ENCODE assay signal across 9 mouse cellular contexts in the genomic region with DNA sequence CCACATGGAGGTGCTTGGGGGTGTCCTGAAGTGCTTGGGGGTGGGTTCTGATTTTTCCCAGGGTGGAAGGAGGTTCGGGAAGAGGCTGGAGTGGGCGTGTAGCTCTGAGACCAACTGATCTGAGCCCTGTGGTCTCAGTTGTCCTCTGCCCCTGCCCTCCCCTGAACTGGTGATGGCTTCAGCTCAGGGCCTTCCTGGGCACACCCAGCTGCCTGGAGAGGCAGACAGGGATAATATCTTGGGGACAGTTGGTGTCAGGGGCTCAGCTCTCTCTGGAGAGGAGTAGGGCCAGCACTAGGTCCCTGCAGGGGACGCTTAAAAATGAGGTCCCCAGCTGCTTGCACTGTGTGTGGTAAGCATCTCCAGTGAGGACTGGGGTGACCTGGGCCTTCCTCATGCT. TPM values are rescaled to one million over a fixed set of nuclear protein-coding genes. Genes with fewer than 3 reads are reported as not detected.
DNase-seq lines count a peak whose midpoint lies in the region; ATAC-seq and TF ChIP-seq lines count a peak whose summit lies in the region.
"Had no signal": no experiment of that assay in that cellular context is flagged by ENCODE, and none has a peak within 500 bp of the region (broad histone marks: within the 10 kb centered on the region; RNA-seq: fewer than 3 reads in every experiment).

No protein-coding gene starts in this region.

- peak overlapping the region; percentile 66 for H3K27ac ChIP-seq in left cerebral cortex, adult 2 months
- no peak overlapping the region; the same call in 1 of the 2 replicates for H3K27ac ChIP-seq in embryonic facial prominence, embryonic 15.5 days (replicated peaks)
- no peak overlapping the region for H3K27ac ChIP-seq in intestine, embryonic 15.5 days
- H3K27ac ChIP-seq in neural tube, embryonic 12.5 days = no peak overlapping the region; the same call in 1 of the 2 replicates
- H3K27ac ChIP-seq in kidney, adult 2 months (ENCODE audit: insufficient read depth, low read depth, low read length) = no peak overlapping the region

- H3K9ac ChIP-seq in embryonic facial prominence, embryonic 15.5 days = peak overlapping the region; percentile 9; the same call in 1 of the 2 replicates
- H3K9ac ChIP-seq in intestine, embryonic 15.5 days = no peak overlapping the region
- peak overlapping the region; percentile 45 for H3K9ac ChIP-seq in neural tube, embryonic 12.5 days

- no peaks in the 10 kb centered on the region for H3K9me3 ChIP-seq in embryonic facial prominence, embryonic 15.5 days (replicated peaks)
- H3K9me3 ChIP-seq in intestine, embryonic 15.5 days = no peaks in the 10 kb centered on the region
- no peaks in the 10 kb centered on the region for H3K9me3 ChIP-seq in neural tube, embryonic 12.5 days

- intact Hi-C loops in left cerebral cortex, adult 2 months (cut with DNase I) = no loop called here

- TF ChIP-seq CTCF in left cerebral cortex, adult 2 months (IDR thresholded peaks at IDR 0.05) = no peak
- no peak for TF ChIP-seq CTCF in kidney, adult 2 months (conservative IDR thresholded peaks at IDR 0.05; ENCODE audit: insufficient read depth, insufficient read length, low read depth, low read length)

- H3K27me3 ChIP-seq in embryonic facial prominence, embryonic 15.5 days = no peaks in the 10 kb centered on the region
- H3K27me3 ChIP-seq in intestine, embryonic 15.5 days (replicated peaks) = no peaks in the 10 kb centered on the region
- H3K27me3 ChIP-seq in neural tube, embryonic 12.5 days (replicated peaks) = no peaks in the 10 kb centered on the region
- no peaks in the 10 kb centered on the region for H3K27me3 ChIP-seq in kidney, adult 2 months (replicated peaks; ENCODE audit: control insufficient read depth, insufficient read depth, low read length)

- 44% methylated on average over 3 of the region's 3 CpGs for WGBS in embryonic facial prominence, embryonic 15.5 days
- 68% methylated on average over 3 of the region's 3 CpGs for WGBS in intestine, embryonic 15.5 days
- 70% methylated on average over 3 of the region's 3 CpGs for WGBS in neural tube, embryonic 12.5 days
- WGBS in kidney, adult 2 months = 70% methylated on average over 3 of the region's 3 CpGs

- H3K4me2 ChIP-seq in embryonic facial prominence, embryonic 15.5 days (replicated peaks) = no peak overlapping the region
- no peak overlapping the region for H3K4me2 ChIP-seq in intestine, embryonic 15.5 days (replicated peaks)
- H3K4me2 ChIP-seq in neural tube, embryonic 12.5 days (replicated peaks) = peak overlapping the region; percentile 24

- peaks cover 38% of the 10 kb centered on the region for H3K4me1 ChIP-seq in embryonic facial prominence, embryonic 15.5 days
- peaks cover 40% of the 10 kb centered on the region for H3K4me1 ChIP-seq in intestine, embryonic 15.5 days (replicated peaks)
- H3K4me1 ChIP-seq in neural tube, embryonic 12.5 days = peaks cover 41% of the 10 kb centered on the region
- H3K4me1 ChIP-seq in kidney, adult 2 months (ENCODE audit: control insufficient read depth, insufficient read depth, low read length) = peaks cover 7% of the 10 kb centered on the region

- ATAC-seq in embryonic facial prominence, embryonic 15.5 days (ENCODE audit: insufficient number of reproducible peaks, low FRiP score, low TSS enrichment, low read depth) = no peak
- peak; percentile 7; the same call in 1 of the 2 replicates for ATAC-seq in intestine, embryonic 15.5 days
- ATAC-seq in neural tube, embryonic 12.5 days (ENCODE audit: low FRiP score, low read depth) = no peak

- no peak for TF ChIP-seq POLR2A in kidney, adult 2 months (IDR thresholded peaks at IDR 0.05; ENCODE audit: low read depth, low read length)

- no peak overlapping the region for H3K4me3 ChIP-seq in left cerebral cortex, adult 2 months
- no peak overlapping the region for H3K4me3 ChIP-seq in embryonic facial prominence, embryonic 15.5 days (replicated peaks)
- H3K4me3 ChIP-seq in intestine, embryonic 15.5 days (replicated peaks) = no peak overlapping the region
- H3K4me3 ChIP-seq in neural tube, embryonic 12.5 days = no peak overlapping the region
- no peak overlapping the region for H3K4me3 ChIP-seq in kidney, adult 2 months (ENCODE audit: insufficient read depth, low read depth, low read length)

- H3K36me3 ChIP-seq in embryonic facial prominence, embryonic 15.5 days = peaks cover 23% of the 10 kb centered on the region
- peaks cover 12% of the 10 kb centered on the region; the same call in 1 of the 2 replicates for H3K36me3 ChIP-seq in intestine, embryonic 15.5 days
- peaks cover 25% of the 10 kb centered on the region for H3K36me3 ChIP-seq in neural tube, embryonic 12.5 days
- H3K36me3 ChIP-seq in kidney, adult 2 months (ENCODE audit: control insufficient read depth, insufficient read depth, low read length) = no peaks in the 10 kb centered on the region

- no peak for DNase-seq in left cerebral cortex, adult 2 months (ENCODE audit: extremely low spot score in 1 of 2, low spot score in 2 of 2)
- DNase-seq in left cerebral cortex, adult 11 months (ENCODE audit: low spot score) = no peak
- DNase-seq in ovary, postnatal 14 days (ENCODE audit: low spot score) = no peak
- DNase-seq in kidney, adult 2 months = no peak
- DNase-seq in layer of hippocampus, postnatal 25 days (ENCODE audit: extremely low spot score in 1 of 2, low spot score in 1 of 2) = no peak
- DNase-seq: gastrocnemius, postnatal 36 days had no signal

RNA-seq across cellular contexts. Expression of gene Sppl2b, which starts 2.8 kb away (rescaled TPM):
- 10 to 100 TPM; 55.6 to 62.5 TPM for total RNA-seq in left cerebral cortex, adult 2 months (2021)
- 51.3 and 60.7 TPM in 2 replicates for polyA plus RNA-seq in embryonic facial prominence, embryonic 15.5 days (2015; fragmentation: Nextera tagmentation; extraction: Ambion mirVana)
- 34.8 and 37.8 TPM in 2 replicates for polyA plus RNA-seq in intestine, embryonic 15.5 days (2015; fragmentation: Nextera tagmentation; extraction: Ambion mirVana)
- polyA plus RNA-seq in neural tube, embryonic 12.5 days (2016; fragmentation: Nextera tagmentation; extraction: Ambion mirVana) = 51.2 and 51.3 TPM in 2 replicates
- polyA plus RNA-seq in kidney, adult 2 months (2012; rRNA removed) = 58.2 and 88.0 TPM in 2 replicates
- 10 to 100 TPM; 61.5 to 65.7 TPM for total RNA-seq in layer of hippocampus, postnatal 25 days (2021)

RNA-seq across cellular contexts. Expression of gene Lsm7, which starts 2.8 kb away (rescaled TPM):
- total RNA-seq in left cerebral cortex, adult 2 months (2021) = 10 to 100 TPM; 40.0 to 43.2 TPM
- 252 and 265 TPM in 2 replicates for polyA plus RNA-seq in embryonic facial prominence, embryonic 15.5 days (2015; fragmentation: Nextera tagmentation; extraction: Ambion mirVana)
- polyA plus RNA-seq in intestine, embryonic 15.5 days (2015; fragmentation: Nextera tagmentation; extraction: Ambion mirVana) = 270 and 286 TPM in 2 replicates
- polyA plus RNA-seq in neural tube, embryonic 12.5 days (2016; fragmentation: Nextera tagmentation; extraction: Ambion mirVana) = 265 and 274 TPM in 2 replicates
- 79.0 and 98.1 TPM in 2 replicates for polyA plus RNA-seq in kidney, adult 2 months (2012; rRNA removed)
- 10 to 100 TPM; 41.5 to 43.8 TPM for total RNA-seq in layer of hippocampus, postnatal 25 days (2021)

RNA-seq across cellular contexts. Expression of gene Tmprss9, which starts 13.8 kb away (rescaled TPM):
- total RNA-seq in left cerebral cortex, adult 2 months (2021) = under 1 TPM; 0.18 to 0.19 TPM
- polyA plus RNA-seq in embryonic facial prominence, embryonic 15.5 days (2015; fragmentation: Nextera tagmentation; extraction: Ambion mirVana) = 0.04 and 0.05 TPM in 2 replicates
- 0.05 TPM in 1 of 2 replicates, not detected in the other for polyA plus RNA-seq in intestine, embryonic 15.5 days (2015; fragmentation: Nextera tagmentation; extraction: Ambion mirVana)
- polyA plus RNA-seq in neural tube, embryonic 12.5 days (2016; fragmentation: Nextera tagmentation; extraction: Ambion mirVana) = 0.06 and 0.10 TPM in 2 replicates
- polyA plus RNA-seq in kidney, adult 2 months (2012; rRNA removed) = 0.33 and 0.52 TPM in 2 replicates
- under 1 TPM; 0.40 to 0.62 TPM for total RNA-seq in layer of hippocampus, postnatal 25 days (2021)
- total RNA-seq: gastrocnemius, postnatal 36 days had no signal

RNA-seq across cellular contexts. Expression of gene Lingo3, which starts 14.0 kb away (rescaled TPM):
- total RNA-seq in left cerebral cortex, adult 2 months (2021) = 10 to 100 TPM; 38.3 to 42.8 TPM
- 2.2 and 2.5 TPM in 2 replicates for polyA plus RNA-seq in embryonic facial prominence, embryonic 15.5 days (2015; fragmentation: Nextera tagmentation; extraction: Ambion mirVana)
- 0.05 and 0.09 TPM in 2 replicates for polyA plus RNA-seq in intestine, embryonic 15.5 days (2015; fragmentation: Nextera tagmentation; extraction: Ambion mirVana)
- 0.65 and 1.3 TPM in 2 replicates for polyA plus RNA-seq in neural tube, embryonic 12.5 days (2016; fragmentation: Nextera tagmentation; extraction: Ambion mirVana)
- polyA plus RNA-seq in kidney, adult 2 months (2012; rRNA removed) = 0.03 and 0.09 TPM in 2 replicates
- 10 to 100 TPM; 38.3 to 39.9 TPM for total RNA-seq in layer of hippocampus, postnatal 25 days (2021)

RNA-seq across cellular contexts. Expression of gene Oaz1, which starts 31.4 kb away (rescaled TPM):
- 100 to 1,000 TPM; 476 to 536 TPM for total RNA-seq in left cerebral cortex, adult 2 months (2021)
- 1,751 and 1,885 TPM in 2 replicates for polyA plus RNA-seq in embryonic facial prominence, embryonic 15.5 days (2015; fragmentation: Nextera tagmentation; extraction: Ambion mirVana)
- 1,393 and 1,601 TPM in 2 replicates for polyA plus RNA-seq in intestine, embryonic 15.5 days (2015; fragmentation: Nextera tagmentation; extraction: Ambion mirVana)
- 1,342 and 1,429 TPM in 2 replicates for polyA plus RNA-seq in neural tube, embryonic 12.5 days (2016; fragmentation: Nextera tagmentation; extraction: Ambion mirVana)
- polyA plus RNA-seq in kidney, adult 2 months (2012; rRNA removed) = 1,045 and 1,074 TPM in 2 replicates
- total RNA-seq in layer of hippocampus, postnatal 25 days (2021) = 100 to 1,000 TPM; 491 to 550 TPM
